Mouse (Mus musculus) forelimb bud, embryonic 11.5 days (tissue): ENCODE measurements at regions not wholly inside any gene's neighbourhood (a gene's known extent, or its start where the extent isn't known, plus 50 kb on each side); places are given as distances from the start of the nearest gene placed in this dataset.

ENCODE experiments used
- DNase-seq: peaks from one replicate; pipeline ENCODE4 v3.0.0-alpha.2; 2012; ENCODE audit warnings: low read depth, low spot score

DNA sequence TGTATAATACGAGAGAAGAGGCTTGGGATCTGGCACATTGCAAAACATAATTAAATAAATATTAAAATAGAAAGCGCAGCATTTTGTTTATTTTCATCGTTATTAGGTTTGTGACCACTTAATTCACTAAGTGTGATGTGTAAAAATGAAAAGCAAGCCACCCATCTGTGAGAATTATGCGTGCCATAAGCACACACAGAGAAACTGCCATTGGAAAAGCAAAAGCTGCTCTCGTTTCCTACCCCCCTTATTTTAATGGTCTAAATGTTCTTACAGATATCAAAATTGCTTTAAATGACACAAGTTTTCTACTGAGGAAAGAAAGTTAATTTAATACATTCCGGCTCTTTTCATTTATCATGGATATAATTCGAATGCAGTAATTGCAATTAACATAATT is 2780.8 kb upstream of the Gm7489 start:
- no peak for DNase-seq

DNA sequence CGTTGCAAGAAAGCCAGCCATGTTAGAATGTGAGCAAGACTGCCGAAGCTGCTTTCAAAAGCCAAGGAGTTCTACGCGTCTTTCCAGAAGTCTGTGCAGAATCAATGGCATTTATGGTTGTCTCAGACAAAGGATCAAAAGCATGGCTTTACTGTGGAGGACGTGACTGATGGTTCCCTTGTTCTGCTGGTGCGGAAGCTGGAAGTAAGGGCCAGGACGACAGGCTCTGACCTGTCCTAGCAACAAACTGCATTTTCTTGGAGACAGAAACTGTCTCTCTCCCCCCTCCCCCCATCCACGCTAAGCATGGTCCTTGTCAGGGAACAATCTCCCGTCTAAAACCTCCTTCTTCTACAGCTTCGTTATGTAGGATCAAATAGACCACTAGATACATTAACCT is 2780.3 kb upstream of the Gm7489 start:
- peak; percentile 40 for DNase-seq

DNA sequence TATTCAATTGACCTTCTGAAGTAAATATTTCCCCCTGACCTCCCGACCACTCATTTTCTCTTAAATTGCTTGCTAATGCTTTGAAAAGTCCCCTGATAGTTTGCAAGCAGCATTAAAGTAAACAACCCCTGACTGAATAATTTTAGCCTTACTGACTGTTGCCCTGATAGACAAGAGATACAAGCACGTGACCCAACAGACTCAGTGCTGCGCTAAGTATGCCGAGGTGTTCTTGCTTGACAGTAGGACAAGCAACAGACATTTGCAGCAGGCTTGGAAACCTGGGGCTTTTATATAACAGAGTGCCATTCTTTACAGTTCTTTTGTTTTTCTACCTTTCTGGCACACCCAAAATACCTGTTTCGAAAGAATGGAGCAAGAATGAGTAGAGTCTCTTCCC is 2779.9 kb upstream of the Gm7489 start:
- DNase-seq = no peak

- DNase-seq = no peak
Observed at GRCm38 (mm10) chr15:51105359-51106008, 2779.2 kb upstream of the Gm7489 start.

DNA sequence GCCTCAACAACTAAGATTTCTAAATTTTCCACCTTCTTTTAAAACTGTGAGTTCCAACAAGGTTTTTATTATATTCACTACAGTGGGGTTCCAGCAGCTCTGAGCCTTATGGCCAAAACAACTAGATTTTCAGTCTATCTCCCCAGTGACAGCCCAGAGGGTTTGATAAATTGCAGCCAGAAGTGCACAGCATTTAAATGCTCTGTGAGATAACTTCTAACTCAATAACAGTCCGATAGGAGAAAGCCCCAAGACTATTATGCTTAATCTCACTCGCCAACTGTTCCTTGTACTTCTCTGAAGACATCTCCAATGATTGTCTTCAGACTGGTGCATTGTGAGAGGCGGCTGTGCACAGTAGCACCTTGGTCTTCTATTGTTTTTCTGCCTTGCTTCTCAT is 2774.5 kb upstream of the Gm7489 start:
- DNase-seq = no peak

- no peak for DNase-seq
Observed at GRCm38 (mm10) chr15:51125896-51126295, 2758.8 kb upstream of the Gm7489 start.

DNA sequence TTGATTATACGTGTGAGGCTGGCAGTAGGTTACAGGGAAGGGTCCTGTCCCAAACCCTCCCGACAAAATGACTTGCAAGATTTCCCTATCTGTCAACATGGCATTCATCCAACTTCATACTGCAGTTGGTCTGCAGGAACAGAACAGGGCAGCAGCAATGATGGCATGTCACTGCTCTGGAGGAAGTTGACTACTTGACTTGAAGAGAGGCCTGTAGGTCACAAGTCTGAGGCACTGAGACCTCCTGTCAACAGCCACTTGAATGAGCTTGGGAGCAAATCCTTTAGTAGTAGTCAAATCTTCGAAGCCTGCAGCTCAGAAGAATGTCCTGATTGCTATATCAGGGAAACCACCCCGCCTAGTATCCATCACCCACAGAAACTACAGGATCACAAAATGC is 2753.7 kb upstream of the Gm7489 start:
- DNase-seq = no peak

- peak; percentile 47 for DNase-seq
Observed at GRCm38 (mm10) chr15:51136121-51136520, 2748.6 kb upstream of the Gm7489 start.

- DNase-seq = no peak
Observed at GRCm38 (mm10) chr15:51139507-51139906, 2745.2 kb upstream of the Gm7489 start.

DNA sequence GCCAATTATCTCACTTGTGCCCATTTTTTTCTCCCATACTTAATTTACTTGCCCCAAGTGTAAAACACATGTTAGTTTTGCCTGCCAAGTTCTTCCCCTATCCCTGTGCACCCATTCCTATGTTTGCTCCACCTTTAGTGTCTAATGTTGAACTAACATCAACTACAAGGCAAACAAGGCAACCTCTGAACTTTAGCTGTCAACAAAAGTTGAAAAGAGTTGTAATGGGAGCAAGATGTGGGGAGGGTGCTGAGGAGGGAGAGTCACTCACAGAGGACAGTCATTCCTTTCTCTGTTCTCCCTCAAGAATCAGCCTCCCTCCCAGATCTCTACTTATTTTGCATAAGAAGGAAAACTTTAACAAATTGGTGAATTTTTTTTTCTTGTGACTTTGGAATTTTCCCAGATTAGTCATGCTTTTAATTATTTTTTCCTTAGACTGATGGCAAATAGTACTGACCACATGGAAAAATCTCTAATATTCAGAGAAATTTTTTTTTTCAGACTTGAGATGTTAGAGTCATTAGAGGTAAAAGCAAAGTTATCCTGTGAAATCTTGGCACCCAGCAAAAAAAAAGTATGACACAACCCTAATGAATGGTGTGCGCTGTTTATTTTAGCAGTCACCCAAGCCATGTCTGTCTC is 2710.6 kb upstream of the Gm7489 start:
- DNase-seq = peak; percentile 54

DNA sequence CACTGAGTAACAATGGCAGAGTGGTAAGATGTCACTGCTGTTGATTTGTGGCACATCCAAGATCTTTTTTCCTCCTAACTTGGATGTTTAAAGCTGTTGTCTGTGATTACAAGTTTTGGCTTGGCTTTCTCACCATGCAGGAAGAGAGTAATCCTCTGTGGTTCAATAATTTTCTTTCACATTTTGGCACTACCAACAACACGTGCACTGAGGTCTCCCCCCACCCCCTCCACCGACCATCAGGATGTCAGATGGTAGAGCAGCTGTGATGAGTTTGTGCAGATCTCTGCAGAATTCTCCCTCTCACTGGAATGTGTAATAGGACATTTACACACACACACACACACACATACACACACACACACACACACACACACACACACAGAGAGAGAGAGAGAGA is 2708.2 kb upstream of the Gm7489 start:
- no peak for DNase-seq

- DNase-seq = no peak
Observed at GRCm38 (mm10) chr15:51189134-51189533, 2695.6 kb upstream of the Gm7489 start.

DNA sequence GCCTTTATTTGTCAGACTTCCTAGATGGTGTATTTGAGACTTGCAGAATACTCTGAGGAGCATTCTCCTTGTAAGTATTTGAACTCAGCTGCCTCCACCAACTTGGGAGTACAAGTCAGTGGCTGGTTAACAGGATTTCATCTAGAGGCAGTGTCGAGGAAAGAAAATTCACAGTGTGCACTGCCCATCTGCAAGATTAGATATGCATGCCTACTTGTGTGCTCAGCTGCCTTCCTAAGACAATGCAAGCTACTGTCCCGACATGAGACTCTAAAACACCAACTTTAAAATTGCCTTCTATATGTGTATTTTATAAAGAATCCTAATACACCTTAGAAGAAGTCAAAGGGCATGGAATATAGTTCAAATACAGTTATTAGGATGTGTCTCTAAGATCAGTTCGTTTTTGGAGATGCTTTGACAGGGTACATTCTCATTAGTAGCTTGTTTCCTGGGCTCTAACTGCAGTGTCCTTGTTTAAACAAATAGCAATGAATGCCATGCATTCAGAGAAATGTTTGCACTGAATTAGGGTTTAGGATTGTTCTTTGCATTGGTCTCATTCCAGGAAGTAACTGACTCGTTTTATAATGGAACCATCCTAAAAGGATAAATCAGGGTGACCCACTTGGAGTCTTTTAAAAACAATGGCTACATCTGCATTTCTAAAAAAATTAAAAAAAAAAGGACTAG is 2687.1 kb upstream of the Gm7489 start:
- DNase-seq = no peak

GRCm38 (mm10) chr15:51203351-51203750 is 2681.4 kb upstream of the Gm7489 start:
- no peak for DNase-seq

DNA sequence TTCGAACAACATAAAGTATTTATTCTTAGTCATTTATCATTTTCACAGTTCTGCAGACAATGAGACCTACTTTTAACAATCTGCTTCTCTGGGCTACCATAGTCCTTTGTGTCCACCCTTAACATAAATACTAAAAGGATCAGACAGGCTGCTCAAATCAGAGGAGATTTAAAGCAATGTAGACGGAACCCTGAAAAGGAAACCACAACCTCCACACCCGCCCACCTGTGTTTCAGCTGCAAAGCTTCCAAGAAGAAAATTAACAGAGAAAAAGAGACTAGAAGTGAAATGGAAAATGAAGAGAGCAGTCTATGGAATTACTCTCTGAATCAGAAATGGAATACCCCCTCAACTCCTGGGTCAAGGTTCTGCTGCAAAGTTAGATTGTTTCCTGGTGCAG is 2678.7 kb upstream of the Gm7489 start:
- no peak for DNase-seq

- DNase-seq = no peak
Observed at GRCm38 (mm10) chr15:51206773-51207172, 2677.9 kb upstream of the Gm7489 start.

DNA sequence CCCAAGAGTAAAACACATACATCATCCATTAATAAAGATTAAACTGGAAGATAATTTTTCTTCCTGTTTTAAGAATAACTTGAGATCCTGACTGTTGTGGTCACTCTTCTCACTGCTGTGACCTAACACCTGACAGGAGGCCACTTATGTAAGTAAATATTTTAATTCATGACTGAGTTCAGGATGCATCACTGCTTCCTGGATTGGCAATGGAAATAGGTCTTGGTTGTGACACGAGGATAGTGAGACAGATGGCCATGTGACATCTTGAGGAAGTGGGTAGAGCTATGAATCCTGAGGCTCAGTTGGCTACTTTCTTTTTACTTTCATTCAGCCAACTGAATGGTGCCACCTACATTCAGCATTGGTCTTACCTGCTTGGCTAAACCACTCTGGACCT is 2649.8 kb upstream of the Gm7489 start:
- no peak for DNase-seq

- no peak for DNase-seq
Observed at GRCm38 (mm10) chr15:51244596-51244995, 2640.1 kb upstream of the Gm7489 start.

DNA sequence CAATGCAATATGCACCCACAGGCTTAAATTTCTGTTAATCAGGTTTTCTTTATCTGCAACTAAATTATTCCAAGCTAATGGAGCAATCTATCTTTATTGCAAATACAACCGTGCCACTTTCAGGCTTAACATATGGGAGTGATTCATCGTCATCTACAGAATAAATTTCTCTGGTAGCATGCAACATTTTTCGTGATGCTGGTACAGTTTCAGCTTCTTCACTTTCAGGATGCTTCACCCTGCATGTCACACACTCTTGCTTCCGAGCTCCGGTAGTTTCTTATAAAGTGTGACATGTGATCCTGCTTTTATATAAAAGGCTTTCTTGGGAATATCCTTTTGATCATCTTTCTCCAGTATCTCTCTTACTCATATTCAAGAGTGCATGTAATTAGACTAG is 2637.4 kb upstream of the Gm7489 start:
- no peak for DNase-seq

DNA sequence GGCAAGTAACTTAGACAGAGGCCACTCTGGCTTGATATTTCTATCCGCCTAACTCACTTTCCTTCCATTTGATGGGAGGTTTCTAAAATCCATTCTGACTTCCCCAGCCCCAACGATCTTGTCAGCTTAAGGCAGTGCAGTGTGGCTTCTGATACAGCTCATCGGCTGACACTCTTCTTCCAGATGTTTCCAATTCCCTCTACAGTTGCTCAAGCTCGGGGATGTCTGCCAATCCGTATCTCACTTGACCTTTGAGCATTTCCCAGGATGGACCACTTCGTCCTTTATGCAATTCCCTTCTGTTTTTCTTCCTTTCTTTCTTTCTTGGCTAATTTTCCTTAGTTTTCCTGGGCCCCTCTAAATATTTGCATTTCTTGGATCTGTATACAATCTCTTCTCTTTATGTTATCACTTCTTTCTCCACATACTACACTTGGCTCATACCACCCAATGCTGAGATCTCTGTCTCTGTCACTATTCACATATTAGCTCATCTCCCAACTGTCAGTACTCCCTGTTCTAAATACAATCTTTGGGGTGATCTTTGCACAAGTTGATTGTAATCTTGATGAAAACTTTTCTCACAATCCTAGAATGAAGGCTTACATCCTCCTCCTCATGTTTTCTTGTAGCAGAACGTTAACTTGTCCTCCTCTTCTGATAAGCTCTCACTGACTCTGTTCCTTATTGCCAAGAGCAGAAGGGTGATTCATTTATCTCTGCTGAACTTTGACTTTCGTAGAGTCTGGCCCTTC is 2636.5 kb upstream of the Gm7489 start:
- DNase-seq = no peak

DNA sequence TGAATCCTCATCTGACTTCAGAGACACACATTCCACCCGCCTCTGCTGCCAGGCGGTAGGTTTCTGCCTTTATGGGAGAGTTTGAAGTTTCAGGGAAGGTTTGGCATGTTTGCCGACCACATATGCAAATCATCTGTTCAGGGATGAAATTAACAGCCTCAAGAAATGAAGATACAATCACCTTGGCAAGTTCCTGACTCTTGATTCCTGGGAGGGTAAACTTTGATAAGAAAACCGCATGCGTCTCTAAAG is 2636.0 kb upstream of the Gm7489 start:
- DNase-seq = no peak

DNA sequence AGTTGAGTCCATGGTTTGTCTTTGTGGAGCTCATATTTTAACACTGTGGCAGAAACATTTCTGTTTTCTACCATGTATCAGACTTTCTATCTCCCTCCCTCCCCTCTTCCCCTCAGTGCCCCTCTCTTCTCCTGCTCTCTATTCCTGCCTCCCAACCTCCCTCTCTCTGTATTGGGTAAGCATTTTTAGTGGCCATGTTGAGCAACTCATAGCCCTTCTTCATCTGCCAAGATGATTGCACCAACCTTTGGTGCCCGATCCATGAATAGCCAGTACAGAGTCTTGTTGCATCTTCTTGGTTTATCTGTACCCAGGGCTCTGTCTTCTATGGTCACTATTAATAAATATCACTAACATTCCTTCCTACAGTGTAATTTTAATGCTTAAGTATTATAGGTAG is 2630.6 kb upstream of the Gm7489 start:
- no peak for DNase-seq

- DNase-seq = no peak
Observed at GRCm38 (mm10) chr15:51255203-51255615, 2629.5 kb upstream of the Gm7489 start.
